Mouse (Mus musculus): Measurements from ENCODE around the gene Tex50. TPM values are rescaled to one million over a fixed set of nuclear protein-coding genes. Genes with fewer than 3 reads are reported as not detected.
A peak's percentile ranks its signal among the peaks of the same experiment; 100 is the strongest.
"Not testable (repeated sequence)": the region's sequence is repeated elsewhere in the genome, so short reads cannot be mapped to it uniquely, and the experiment has no call there.

The Tex50 gene
- polyA plus RNA-seq, 1 experiment = not detected

DNA sequence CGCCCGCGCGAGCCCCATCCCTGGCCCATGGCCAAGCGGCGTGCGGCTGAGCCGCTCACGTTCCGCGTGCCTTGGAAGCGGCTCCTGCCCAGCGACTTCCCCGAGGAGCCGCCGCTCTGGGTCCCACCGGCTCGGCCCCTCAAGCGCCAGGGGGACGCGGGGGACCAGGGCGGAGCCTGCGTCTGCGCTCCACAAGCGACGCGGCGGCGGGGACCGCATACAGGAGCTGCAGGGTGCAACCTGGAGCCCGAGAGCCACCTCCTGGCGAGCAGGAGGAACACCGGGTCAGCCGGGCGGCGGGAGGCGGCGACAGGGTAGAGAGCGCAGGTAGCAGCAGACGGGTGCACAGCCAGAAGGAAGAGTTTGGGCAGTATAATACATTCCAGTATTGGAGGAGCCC is 11.5 kb upstream of the Tex50 start:
- TF ChIP-seq GATA1 (IDR thresholded peaks at IDR 0.05; ENCODE audit: low read length) = no peak
- TF ChIP-seq TAL1 (IDR thresholded peaks at IDR 0.05; ENCODE audit: low read length) = no peak

GRCm38 (mm10) chr1:161160266-161160665 is 1.2 kb upstream of the Tex50 start:
- Histone ChIP-seq H3K9me3 (ENCODE audit: control insufficient read depth, low read length) (no peaks in the 10 kb centered on the region), H3K36me3 (ENCODE audit: control insufficient read depth) (no peaks in the 10 kb centered on the region), H3K27me3 (ENCODE audit: control insufficient read depth) (peaks cover 5% of the 10 kb centered on the region; the same call in 1 of the 2 replicates), H3K4me1 (ENCODE audit: control insufficient read depth) (peaks cover 4% of the 10 kb centered on the region), H3K4me3 (replicated peaks) (no peak overlapping the region)
- TF ChIP-seq GATA1 (IDR thresholded peaks at IDR 0.05; ENCODE audit: low read length) (no peak), TAL1 (IDR thresholded peaks at IDR 0.05; ENCODE audit: low read length) (no peak)

More for the DNA sequence above, 11.5 kb upstream of the Tex50 start:
- Histone ChIP-seq H3K4me3 (replicated peaks) (peak overlapping the region; percentile 43), H3K36me3 (ENCODE audit: control insufficient read depth) (no peaks in the 10 kb centered on the region), H3K4me1 (ENCODE audit: control insufficient read depth) (peaks cover 5% of the 10 kb centered on the region; the same call in 1 of the 2 replicates), H3K9me3 (ENCODE audit: control insufficient read depth, low read length) (no peaks in the 10 kb centered on the region), H3K27me3 (ENCODE audit: control insufficient read depth) (peaks cover 82% of the 10 kb centered on the region)

DNA sequence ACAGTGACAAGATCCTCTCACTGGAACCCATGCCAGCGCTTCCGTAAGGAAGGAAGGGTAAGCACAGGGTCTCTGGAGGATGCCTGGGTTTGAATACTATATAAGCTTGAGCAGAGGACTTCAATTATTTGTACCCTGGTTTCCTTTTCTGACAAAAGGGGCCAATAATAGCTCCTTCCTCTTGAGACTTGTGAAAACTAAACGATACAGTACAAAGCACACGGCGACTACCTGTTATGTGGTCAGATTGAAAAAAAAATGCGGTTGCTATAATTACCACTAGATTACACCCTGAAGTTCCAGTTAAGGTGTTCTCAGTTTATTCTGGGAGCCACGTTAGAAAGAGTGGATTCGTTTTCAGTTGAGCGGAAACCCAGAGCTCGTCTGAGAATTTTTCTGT is 2.6 kb downstream of the Tex50 start:
- Histone ChIP-seq H3K4me1 (ENCODE audit: control insufficient read depth) (peaks cover 4% of the 10 kb centered on the region), H3K36me3 (ENCODE audit: control insufficient read depth) (no peaks in the 10 kb centered on the region), H3K4me3 (replicated peaks) (no peak overlapping the region), H3K9me3 (ENCODE audit: control insufficient read depth, low read length) (no peaks in the 10 kb centered on the region), H3K27me3 (ENCODE audit: control insufficient read depth) (peaks cover 5% of the 10 kb centered on the region; the same call in 1 of the 2 replicates)
- TF ChIP-seq GATA1 (IDR thresholded peaks at IDR 0.05; ENCODE audit: low read length) (no peak), TAL1 (IDR thresholded peaks at IDR 0.05; ENCODE audit: low read length) (no peak)

DNA sequence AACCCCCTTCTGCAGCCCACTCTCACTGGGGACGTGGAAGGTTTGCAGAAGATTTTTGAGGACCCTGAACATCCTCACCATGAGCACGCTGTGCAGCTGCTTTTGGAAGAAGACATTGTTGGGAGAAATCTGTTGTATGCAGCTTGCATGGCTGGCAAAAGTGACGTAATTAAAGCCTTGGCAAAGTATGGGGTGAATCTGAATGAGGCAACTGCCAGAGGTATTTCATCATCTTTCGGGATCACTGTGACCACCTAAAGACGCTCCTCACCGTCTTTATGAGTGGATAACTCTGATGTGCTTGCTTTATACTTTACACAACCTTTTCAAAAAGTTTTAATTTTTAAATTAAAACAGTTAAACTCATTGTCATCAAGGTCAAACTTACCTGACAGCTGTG is 8.0 kb downstream of the Tex50 start:
- no peak for TF ChIP-seq GATA1 (IDR thresholded peaks at IDR 0.05; ENCODE audit: low read length)
- TF ChIP-seq TAL1 (IDR thresholded peaks at IDR 0.05; ENCODE audit: low read length) = no peak
- H3K36me3 ChIP-seq (ENCODE audit: control insufficient read depth) = no peaks in the 10 kb centered on the region
- peaks cover 3% of the 10 kb centered on the region; the same call in 1 of the 2 replicates for H3K27me3 ChIP-seq (ENCODE audit: control insufficient read depth)
- no peak overlapping the region for H3K4me3 ChIP-seq (replicated peaks)
- no peaks in the 10 kb centered on the region for H3K9me3 ChIP-seq (ENCODE audit: control insufficient read depth, low read length)
- H3K4me1 ChIP-seq (ENCODE audit: control insufficient read depth) = no peaks in the 10 kb centered on the region

- no peaks in the 10 kb centered on the region for H3K36me3 ChIP-seq (ENCODE audit: control insufficient read depth)
- H3K9me3 ChIP-seq (ENCODE audit: control insufficient read depth, low read length) = no peaks in the 10 kb centered on the region
- H3K4me3 ChIP-seq (replicated peaks) = no peak overlapping the region
- peaks cover 10% of the 10 kb centered on the region for H3K27me3 ChIP-seq (ENCODE audit: control insufficient read depth)
- no peaks in the 10 kb centered on the region for H3K4me1 ChIP-seq (ENCODE audit: control insufficient read depth)
- no peak for TF ChIP-seq GATA1 (IDR thresholded peaks at IDR 0.05; ENCODE audit: low read length)
- TF ChIP-seq TAL1 (IDR thresholded peaks at IDR 0.05; ENCODE audit: low read length) = no peak
These were observed 11.2 kb downstream of the Tex50 start for GRCm38 (mm10) chr1:161147888-161148287.

- H3K36me3 ChIP-seq (ENCODE audit: control insufficient read depth); H3K4me1 ChIP-seq (ENCODE audit: control insufficient read depth); H3K9me3 ChIP-seq (ENCODE audit: control insufficient read depth, low read length); H3K4me3 ChIP-seq (replicated peaks): not testable (repeated sequence)
- H3K27me3 ChIP-seq (ENCODE audit: control insufficient read depth) = peaks cover 25% of the 10 kb centered on the region
These were observed 13.5 kb downstream of the Tex50 start for GRCm38 (mm10) chr1:161145611-161146010.

DNA sequence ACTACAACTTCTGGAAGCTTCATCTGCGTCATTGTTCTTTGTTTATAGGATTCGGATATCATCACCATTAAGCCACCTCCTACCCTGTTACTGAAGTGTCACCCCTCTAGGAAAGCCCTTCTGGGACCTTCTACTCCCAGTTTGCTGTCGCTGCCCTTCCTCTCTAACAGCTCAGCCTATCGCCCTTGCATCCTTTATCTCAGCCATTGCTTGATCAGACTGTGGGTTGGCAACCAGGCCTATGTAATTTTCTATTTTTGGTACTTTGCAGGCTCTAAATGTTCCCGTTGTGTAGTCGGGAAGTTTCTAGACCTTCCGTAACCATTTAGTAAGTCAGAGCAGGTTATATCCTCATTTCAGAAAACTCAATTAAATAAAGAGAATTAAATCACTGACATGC is 15.9 kb downstream of the Tex50 start:
- no peak for TF ChIP-seq GATA1 (IDR thresholded peaks at IDR 0.05; ENCODE audit: low read length)
- no peak for TF ChIP-seq TAL1 (IDR thresholded peaks at IDR 0.05; ENCODE audit: low read length)
- no peaks in the 10 kb centered on the region for H3K9me3 ChIP-seq (ENCODE audit: control insufficient read depth, low read length)
- H3K27me3 ChIP-seq (ENCODE audit: control insufficient read depth) = peaks cover 24% of the 10 kb centered on the region

DNA sequence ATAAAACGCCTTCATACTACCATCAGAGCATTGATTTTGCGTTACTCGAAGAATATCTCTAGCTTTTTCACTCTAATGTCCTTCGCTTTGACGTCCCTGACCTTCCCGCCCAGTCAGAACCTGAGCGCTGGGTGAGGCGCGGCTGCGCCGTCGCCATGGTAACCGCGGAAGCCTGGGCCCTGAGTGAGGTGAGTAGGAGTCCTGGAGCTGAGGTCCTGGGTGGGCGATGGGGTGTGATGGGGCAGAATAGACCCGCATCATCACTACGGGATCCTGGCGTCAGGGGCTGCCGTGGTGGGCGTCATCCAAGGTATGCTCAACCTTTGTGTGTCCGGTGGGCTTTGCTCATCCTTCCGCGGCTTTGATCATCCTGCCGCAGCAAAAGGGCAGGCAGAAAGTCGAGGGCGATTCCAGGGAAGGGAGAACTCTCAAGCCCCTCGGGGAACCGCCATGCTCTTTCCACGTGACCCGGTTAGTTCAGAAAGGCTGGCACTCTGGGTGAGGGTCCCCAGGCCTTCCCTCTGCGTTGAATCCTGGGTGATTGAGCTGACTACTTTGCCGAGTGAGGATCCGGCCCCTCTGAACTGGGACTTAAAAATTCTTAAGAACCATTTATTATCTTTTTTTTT is 16.5 kb downstream of the Tex50 start, which contains the start of gene Ankrd45:
Ankrd45 (plus strand) TSS at position 161 of the 629 bp plus-strand sequence.
- Histone ChIP-seq H3K9me3 (ENCODE audit: control insufficient read depth, low read length) (no peaks in the 10 kb centered on the region), H3K4me1 (ENCODE audit: control insufficient read depth) (peaks cover 5% of the 10 kb centered on the region), H3K27me3 (ENCODE audit: control insufficient read depth) (peaks cover 22% of the 10 kb centered on the region), H3K36me3 (ENCODE audit: control insufficient read depth) (no peaks in the 10 kb centered on the region), H3K4me3 (replicated peaks) (peak within 1 kb of the TSS; percentile 16)
- TF ChIP-seq GATA1 (IDR thresholded peaks at IDR 0.05; ENCODE audit: low read length) (no peak), TAL1 (IDR thresholded peaks at IDR 0.05; ENCODE audit: low read length) (no peak)

More for the DNA sequence above, 15.9 kb downstream of the Tex50 start:
- Histone ChIP-seq H3K36me3 (ENCODE audit: control insufficient read depth) (no peaks in the 10 kb centered on the region), H3K4me3 (replicated peaks) (no peak overlapping the region), H3K4me1 (ENCODE audit: control insufficient read depth) (peaks cover 5% of the 10 kb centered on the region)

- H3K9me3 ChIP-seq (ENCODE audit: control insufficient read depth, low read length) = no peaks in the 10 kb centered on the region
- TF ChIP-seq GATA1 (IDR thresholded peaks at IDR 0.05; ENCODE audit: low read length) (no peak), TAL1 (IDR thresholded peaks at IDR 0.05; ENCODE audit: low read length) (no peak)
- peaks cover 5% of the 10 kb centered on the region for H3K4me1 ChIP-seq (ENCODE audit: control insufficient read depth)
- no peaks in the 10 kb centered on the region for H3K36me3 ChIP-seq (ENCODE audit: control insufficient read depth)
- H3K4me3 ChIP-seq (replicated peaks) = no peak overlapping the region
- H3K27me3 ChIP-seq (ENCODE audit: control insufficient read depth) = peaks cover 22% of the 10 kb centered on the region
These were observed 18.9 kb downstream of the Tex50 start for GRCm38 (mm10) chr1:161140026-161140762.

Data from erythroblast, embryonic 14.5 days (primary cell).